Mouse (Mus musculus) C2C12 (cell line): ENCODE results near the gene Dpy19l3. TPM values are rescaled to one million over a fixed set of nuclear protein-coding genes. Genes with fewer than 3 reads are reported as not detected.

Experiments used
- H3K27me3 ChIP-seq: one replicate; pipeline ENCODE4 v1.6.1; 2011; ENCODE audit not compliant: control insufficient read depth, insufficient read depth, insufficient read length
- H3K36me3 ChIP-seq: one replicate; pipeline ENCODE4 v1.6.1; 2011; ENCODE audit not compliant: control insufficient read depth, insufficient read depth
- H3K4me3 ChIP-seq: one replicate; pipeline ENCODE4 v1.5.1; 2011; ENCODE audit warnings: mild to moderate bottlenecking, control low read depth; ENCODE audit not compliant: poor library complexity, insufficient read depth, severe bottlenecking
- H3K79me2 ChIP-seq: one replicate; pipeline ENCODE4 v1.6.1; 2011; ENCODE audit not compliant: control insufficient read depth, insufficient read depth
- H3K79me3 ChIP-seq: one replicate; pipeline ENCODE4 v1.6.1; 2011; ENCODE audit warnings: low read depth, control low read depth
- H3ac ChIP-seq: one replicate; pipeline ENCODE3; 2011; ENCODE audit warnings: low read depth; ENCODE audit not compliant: control insufficient read depth, insufficient read length
- CEBPB ChIP-seq: IDR thresholded peaks from one replicate; pipeline ENCODE4 v1.6.1; 2011; ENCODE audit warnings: low read depth, mild to moderate bottlenecking, control low read depth, moderate library complexity
- CTCF ChIP-seq: IDR thresholded peaks from one replicate; pipeline ENCODE4 v1.5.1; 2011; ENCODE audit not compliant: control insufficient read depth, insufficient read depth, insufficient read length
- FOSL1 ChIP-seq: IDR thresholded peaks from one replicate; pipeline ENCODE4 v1.8.0; 2011; ENCODE audit warnings: mild to moderate bottlenecking, low read length; ENCODE audit not compliant: poor library complexity, insufficient read depth, severe bottlenecking
- MAX ChIP-seq: IDR thresholded peaks from one replicate; pipeline ENCODE4 v1.6.1; 2011; ENCODE audit warnings: mild to moderate bottlenecking, control low read depth
- MYOD1 ChIP-seq: IDR thresholded peaks from one replicate; pipeline ENCODE4 v1.6.1; 2011; ENCODE audit warnings: low read depth; ENCODE audit not compliant: control insufficient read depth, insufficient read length
- MYOG ChIP-seq: IDR thresholded peaks from one replicate; pipeline ENCODE4 v1.6.1; 2011; ENCODE audit not compliant: control insufficient read depth, insufficient read length; ENCODE audit errors: extremely low read depth
- USF1 ChIP-seq: IDR thresholded peaks from one replicate; pipeline ENCODE4 v1.6.1; 2011; ENCODE audit warnings: low read depth, mild to moderate bottlenecking, control low read depth, moderate library complexity
- polyA plus RNA-seq: library from polyadenylated mRNA; unstranded; fragments of >200 nt; fragmentation: generic; extraction: Trizol; gene quantifications from one replicate; pipeline ENCODE4 v1.2.1, GENCODE M21; 2012; ENCODE audit warnings: missing spikeins

Gene Dpy19l3
- polyA plus RNA-seq, 1 experiment: 8.2 TPM

DNA sequence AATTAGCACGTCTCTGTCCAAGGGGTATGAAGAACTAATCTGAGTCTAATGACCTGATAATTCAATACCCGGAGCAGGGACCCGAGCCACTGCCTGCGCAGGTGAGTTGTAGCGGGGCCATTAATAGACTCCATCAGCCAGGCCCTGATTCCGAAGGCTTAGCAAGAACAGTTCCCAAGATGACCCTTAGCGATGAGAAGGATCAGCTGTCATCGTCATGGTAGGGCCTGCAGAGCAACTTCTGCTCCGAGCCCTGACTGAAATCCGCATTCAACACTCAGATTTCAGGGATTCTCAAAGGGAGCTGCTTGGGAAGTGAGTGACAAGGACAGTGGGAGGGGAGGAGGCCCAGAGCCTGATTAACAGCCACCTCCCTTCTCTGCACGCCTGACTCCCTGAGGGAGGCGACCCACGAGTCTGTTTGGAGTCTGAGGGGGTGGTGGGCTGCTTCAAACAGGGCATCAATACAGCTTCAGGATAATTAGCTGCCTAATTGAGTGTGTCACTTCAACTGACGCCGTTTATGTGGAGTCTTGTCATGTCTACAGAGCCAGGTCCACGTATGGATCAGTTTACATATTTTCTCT is 90.4 kb downstream of the Dpy19l3 start:
- Histone ChIP-seq H3K79me3 (no peaks in the 10 kb centered on the region), H3K36me3 (no peaks in the 10 kb centered on the region)
- TF ChIP-seq USF1 (no peak), CEBPB (no peak), MYOD1 (no peak), CTCF (no peak), FOSL1 (no peak), MAX (no peak), MYOG (no peak)

DNA sequence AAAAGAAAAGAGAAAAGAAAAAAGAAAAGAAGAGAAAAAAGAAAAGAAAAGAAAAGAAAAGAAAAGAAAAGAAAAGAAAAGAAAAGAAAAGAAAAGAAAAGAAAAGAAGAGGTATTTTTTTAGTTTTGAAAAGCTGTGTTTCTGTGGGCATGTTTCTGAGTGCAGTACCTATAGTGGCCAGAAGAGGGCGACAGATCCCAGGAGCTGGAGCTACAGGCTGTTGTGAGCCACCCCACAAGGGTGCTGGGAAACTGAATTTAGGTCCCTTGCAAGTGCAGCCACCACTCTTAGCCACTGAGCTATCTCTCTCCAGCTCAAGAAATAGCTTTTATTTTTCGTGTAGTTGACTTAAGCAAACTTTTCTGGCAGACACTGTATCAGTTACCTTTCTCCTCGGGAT is 95.1 kb downstream of the Dpy19l3 start:
- H3K79me3 ChIP-seq: no peaks in the 10 kb centered on the region
- peaks cover 13% of the 10 kb centered on the region for H3K27me3 ChIP-seq
- no peak overlapping the region for H3K4me3 ChIP-seq
- peak; percentile 8 for TF ChIP-seq CTCF
- TF ChIP-seq MAX: no peak
- no peak overlapping the region for H3ac ChIP-seq
- no peaks in the 10 kb centered on the region for H3K79me2 ChIP-seq
- no peaks in the 10 kb centered on the region for H3K36me3 ChIP-seq

More for the DNA sequence above, 90.4 kb downstream of the Dpy19l3 start:
- Histone ChIP-seq H3K79me2 (no peaks in the 10 kb centered on the region), H3K4me3 (no peak overlapping the region), H3K27me3 (peaks cover 3% of the 10 kb centered on the region), H3ac (no peak overlapping the region)

DNA sequence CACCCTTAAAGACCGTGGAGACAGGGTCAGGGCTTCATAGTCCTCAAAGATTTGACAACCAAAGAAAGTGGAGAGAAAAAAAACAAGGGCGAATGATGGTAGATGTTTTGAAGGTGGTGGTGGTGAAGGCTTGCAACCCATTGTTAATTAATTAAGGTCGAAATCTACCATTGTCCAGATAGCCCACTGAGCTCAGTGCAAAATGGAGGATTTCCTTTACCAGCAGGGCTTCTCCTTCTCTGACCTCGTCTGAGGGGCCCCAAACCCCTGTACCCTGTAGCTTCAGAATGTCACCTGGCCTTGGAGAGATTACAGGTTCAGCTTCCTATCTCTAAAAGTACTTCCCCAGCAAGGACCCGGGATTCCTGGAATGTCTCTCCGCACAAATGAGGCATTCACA is 96.4 kb downstream of the Dpy19l3 start:
- Histone ChIP-seq H3K27me3 (peaks cover 13% of the 10 kb centered on the region), H3K79me2 (no peaks in the 10 kb centered on the region), H3ac (no peak overlapping the region), H3K79me3 (no peaks in the 10 kb centered on the region), H3K4me3 (no peak overlapping the region), H3K36me3 (no peaks in the 10 kb centered on the region)
- TF ChIP-seq MYOG: no peak
- TF ChIP-seq MYOD1: no peak
- no peak for TF ChIP-seq USF1
- no peak for TF ChIP-seq FOSL1
- TF ChIP-seq MAX: no peak
- TF ChIP-seq CEBPB: no peak
- TF ChIP-seq CTCF: no peak

GRCm38 (mm10) chr7:35651583-35652270 is 102.5 kb downstream of the Dpy19l3 start:
- TF ChIP-seq CEBPB (no peak), USF1 (no peak), CTCF (no peak), MYOD1 (no peak), FOSL1 (no peak), MAX (no peak), MYOG (no peak)
- Histone ChIP-seq H3K4me3 (no peak overlapping the region), H3K27me3 (peaks cover 3% of the 10 kb centered on the region), H3K79me3 (no peaks in the 10 kb centered on the region), H3K79me2 (peaks cover 6% of the 10 kb centered on the region), H3K36me3 (no peaks in the 10 kb centered on the region), H3ac (no peak overlapping the region)

DNA sequence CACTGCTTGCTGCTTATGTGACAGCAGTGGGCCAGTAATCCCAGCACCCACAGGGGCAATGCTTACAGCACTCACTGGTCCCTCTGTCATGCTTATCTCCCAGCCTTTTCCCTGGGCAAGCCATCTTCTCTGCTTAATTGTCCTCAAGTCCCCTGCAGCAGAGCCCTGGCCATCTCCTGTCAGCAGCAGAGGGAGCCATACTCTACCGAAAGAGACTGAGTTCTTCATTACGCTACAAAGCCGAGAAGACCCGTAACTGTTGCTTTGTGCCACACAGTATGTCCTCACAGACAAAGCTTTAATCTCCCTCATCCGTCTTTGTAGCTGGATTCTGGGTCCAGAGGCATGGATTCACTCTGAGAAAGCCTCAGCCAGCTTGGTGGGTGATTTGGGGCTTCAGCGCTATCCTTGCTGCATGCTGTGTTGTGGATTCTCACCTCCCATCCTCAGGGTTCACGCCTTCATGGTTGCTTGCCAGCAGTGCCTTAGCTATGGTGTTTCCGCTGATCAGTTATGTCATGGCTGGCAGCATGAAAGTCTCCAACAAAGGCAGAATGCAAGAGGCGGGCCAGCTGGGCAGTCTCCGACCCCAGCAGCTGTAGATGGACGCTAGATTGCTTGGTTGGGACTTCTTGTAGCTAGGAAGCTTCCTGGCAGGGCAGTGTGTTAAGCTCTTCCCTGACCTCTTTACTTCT is 103.4 kb downstream of the Dpy19l3 start:
- Histone ChIP-seq H3K4me3 (no peak overlapping the region), H3K79me2 (peaks cover 15% of the 10 kb centered on the region), H3ac (no peak overlapping the region), H3K79me3 (peaks cover 6% of the 10 kb centered on the region), H3K27me3 (no peaks in the 10 kb centered on the region), H3K36me3 (no peaks in the 10 kb centered on the region)
- no peak for TF ChIP-seq MAX
- TF ChIP-seq MYOG: no peak
- TF ChIP-seq MYOD1: no peak
- TF ChIP-seq CEBPB: no peak
- TF ChIP-seq USF1: no peak
- TF ChIP-seq CTCF: peak; percentile 9
- TF ChIP-seq FOSL1: no peak
